Mouse (Mus musculus): ENCODE measurements around the gene Lrrc8a. TPM values are rescaled to one million over a fixed set of nuclear protein-coding genes. Genes with fewer than 3 reads are reported as not detected.

The Lrrc8a gene
- total RNA-seq, 2 experiments from 2014 or later, result 58.2 to 62.6 TPM

GRCm38 (mm10) chr2:30259131-30260064 is 21.9 kb downstream of the Lrrc8a start:
- no peak for DNase-seq (ENCODE audit: low spot score in 2 of 2)

- no peak for DNase-seq (ENCODE audit: low spot score in 2 of 2)
Observed at GRCm38 (mm10) chr2:30261064-30261736, 23.7 kb downstream of the Lrrc8a start.

GRCm38 (mm10) chr2:30261921-30262839 is 24.7 kb downstream of the Lrrc8a start:
- DNase-seq (ENCODE audit: low spot score in 2 of 2), result no peak

GRCm38 (mm10) chr2:30262840-30263441 is 25.4 kb downstream of the Lrrc8a start:
- DNase-seq (ENCODE audit: low spot score in 2 of 2), result no peak

- no peak for DNase-seq (ENCODE audit: low spot score in 2 of 2)
Observed at GRCm38 (mm10) chr2:30263811-30264210, 26.3 kb downstream of the Lrrc8a start.

- DNase-seq (ENCODE audit: low spot score in 2 of 2), result no peak
Observed at GRCm38 (mm10) chr2:30264671-30265519, 27.4 kb downstream of the Lrrc8a start.

GRCm38 (mm10) chr2:30265767-30266253 is 28.3 kb downstream of the Lrrc8a start, which contains the start of gene Phyhd1:
Phyhd1 (plus strand) TSS chr2:30266203.
- peak; percentile 60 to 64 for DNase-seq (ENCODE audit: low spot score in 2 of 2)

GRCm38 (mm10) chr2:30266392-30266941 is 29.0 kb downstream of the Lrrc8a start:
- peak in 1 of 2 experiments; percentile 43 for DNase-seq (ENCODE audit: low spot score in 2 of 2)

GRCm38 (mm10) chr2:30267466-30267865 is 30.0 kb downstream of the Lrrc8a start:
- DNase-seq (ENCODE audit: low spot score in 2 of 2), result no peak

GRCm38 (mm10) chr2:30268371-30268770 is 30.9 kb downstream of the Lrrc8a start:
- no peak for DNase-seq (ENCODE audit: low spot score in 2 of 2)

- no peak for DNase-seq (ENCODE audit: low spot score in 2 of 2)
Observed at GRCm38 (mm10) chr2:30269241-30269990, 31.9 kb downstream of the Lrrc8a start.

GRCm38 (mm10) chr2:30270134-30270533 is 32.6 kb downstream of the Lrrc8a start:
- DNase-seq (ENCODE audit: low spot score in 2 of 2), result peak; percentile 59 to 61

GRCm38 (mm10) chr2:30280743-30281142 is 43.2 kb downstream of the Lrrc8a start, which contains the start of gene Gm28038:
Gm28038 (plus strand) TSS chr2:30281043.
- no peak for DNase-seq (ENCODE audit: low spot score in 2 of 2)

- no peak for DNase-seq (ENCODE audit: low spot score in 2 of 2)
Observed at GRCm38 (mm10) chr2:30281651-30282050, 44.1 kb downstream of the Lrrc8a start.

- DNase-seq (ENCODE audit: low spot score in 2 of 2), result no peak
Observed at GRCm38 (mm10) chr2:30283193-30283592, 45.7 kb downstream of the Lrrc8a start.

GRCm38 (mm10) chr2:30285004-30285403 is 47.5 kb downstream of the Lrrc8a start:
- DNase-seq (ENCODE audit: low spot score in 2 of 2), result no peak

GRCm38 (mm10) chr2:30285416-30286181 is 48.1 kb downstream of the Lrrc8a start:
- DNase-seq (ENCODE audit: low spot score in 2 of 2), result peak; percentile 19 to 27
